9 mouse cellular contexts compared by ENCODE assay signal in the genomic region with DNA sequence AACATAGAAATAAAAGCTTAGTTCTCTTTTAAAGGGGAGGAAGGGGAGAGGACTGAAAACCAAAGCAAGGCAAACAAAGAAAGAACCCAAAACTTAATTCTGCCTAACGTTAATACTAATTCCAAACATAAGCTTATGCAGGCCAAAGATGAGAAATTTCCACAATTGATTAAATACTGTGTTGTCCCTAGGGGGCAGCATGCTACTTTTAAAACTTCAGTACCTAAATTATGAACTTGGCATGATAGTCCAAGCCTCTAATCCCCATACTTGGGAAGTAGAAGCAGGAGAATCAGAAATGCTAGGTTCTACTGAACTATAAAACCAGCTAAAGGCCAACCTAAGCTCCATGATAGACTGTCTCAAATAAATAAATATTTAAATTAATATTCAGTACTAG. TPM values are rescaled to one million over a fixed set of nuclear protein-coding genes. Genes with fewer than 3 reads are reported as not detected.
A peak's percentile ranks its signal among the peaks of the same experiment; 100 is the strongest.
DNase-seq lines count a peak whose midpoint lies in the region; TF ChIP-seq lines count a peak whose summit lies in the region.
"Had no signal": no experiment of that assay in that cellular context is flagged by ENCODE, and none has a peak within 500 bp of the region (broad histone marks: within the 10 kb centered on the region; RNA-seq: fewer than 3 reads in every experiment).

No protein-coding gene starts in this region.

- no peak for TF ChIP-seq POLR2A in thymus, adult 2 months (IDR thresholded peaks at IDR 0.05; ENCODE audit: control insufficient read depth, extremely low read depth, insufficient read depth, low read length, poor library complexity)

- intact Hi-C loops in heart, postnatal 10 days (cut with DNase I), result loop anchor here (2.0 to 5.0 kb wide), 4 partner anchors 76 to 194 kb away; a partner anchor contains a TSS
- intact Hi-C loops in heart, postnatal 25 days (cut with DNase I), result loop anchor here (1.0 to 5.0 kb wide), 2 partner anchors 77 to 194 kb away; no protein-coding TSS in a partner anchor
- intact Hi-C loops in gastrocnemius, postnatal 14 days (cut with DNase I; ENCODE audit: low total_unique reads), result no loop called here

- H3K4me3 ChIP-seq in thymus, adult 2 months (ENCODE audit: control insufficient read depth, insufficient read depth, low read length), result no peak overlapping the region
- H3K4me3 ChIP-seq: hindbrain, embryonic 15.5 days had no signal

- no peak overlapping the region for H3K27ac ChIP-seq in thymus, adult 2 months (ENCODE audit: control insufficient read depth, insufficient read depth, low read length)
- H3K27ac ChIP-seq: hindbrain, embryonic 15.5 days; macrophage had no signal

- WGBS in thymus, adult 2 months, result 45% methylated on average over 1 of the region's 1 CpGs

- no peaks in the 10 kb centered on the region; the same call in 1 of the 2 replicates for H3K4me1 ChIP-seq in thymus, adult 2 months (replicated peaks; ENCODE audit: control insufficient read depth, insufficient read depth, low read length)
- H3K4me1 ChIP-seq: hindbrain, embryonic 15.5 days had no signal

- no peaks in the 10 kb centered on the region for H3K27me3 ChIP-seq in thymus, adult 2 months (ENCODE audit: control insufficient read depth, insufficient read depth, low read length)
- H3K27me3 ChIP-seq: hindbrain, embryonic 15.5 days had no signal

- TF ChIP-seq CTCF in thymus, adult 2 months (IDR thresholded peaks at IDR 0.05; ENCODE audit: borderline replicate concordance, control insufficient read depth, extremely low read depth, insufficient read depth, low read length, poor library complexity), result no peak

- H3K36me3 ChIP-seq in thymus, adult 2 months (ENCODE audit: control insufficient read depth, insufficient read depth, low read length), result no peaks in the 10 kb centered on the region
- H3K36me3 ChIP-seq: hindbrain, embryonic 15.5 days had no signal

- DNase-seq in heart, postnatal 10 days, result peak; percentile 46 to 68
- no peak for DNase-seq in heart, postnatal 25 days (ENCODE audit: low spot score)
- peak; percentile 20 for DNase-seq in thymus, adult 2 months
- no peak for DNase-seq in thymus, postnatal 4 days
- DNase-seq in embryo, embryonic 11 days, result peak; percentile 53
- no peak for DNase-seq in ovary, adult 18-20 months (ENCODE audit: low spot score)
- no peak for DNase-seq in gastrocnemius, postnatal 14 days

RNA-seq across cellular contexts. Expression of a gene that starts 18.7 kb away (rescaled TPM):
- total RNA-seq in heart, postnatal 10 days (2021), result 10 to 100 TPM; 32.6 to 36.1 TPM
- total RNA-seq in heart, postnatal 25 days (2021), result 10 to 100 TPM; 26.1 to 27.9 TPM
- polyA plus RNA-seq in thymus, adult 2 months (2012; rRNA removed), result 4.4 and 8.6 TPM in 2 replicates
- 10 to 100 TPM; 19.2 to 28.4 TPM for total RNA-seq in gastrocnemius, postnatal 14 days (2021)

Comparison
In these comparisons a context has a peak if more than half of its experiments do, and no peak if none do; other contexts are left out.
1. DNase-seq: peak in heart, postnatal 10 days (2 of 2), thymus, adult 2 months (single experiment) and embryo, embryonic 11 days (single experiment); none in heart, postnatal 25 days (single experiment), thymus, postnatal 4 days (single experiment), ovary, adult 18-20 months (single experiment) and gastrocnemius, postnatal 14 days (single experiment).